Mouse (Mus musculus) forebrain, embryonic 13.5 days (tissue): ENCODE measurements around the gene Tceal9. TPM values are rescaled to one million over a fixed set of nuclear protein-coding genes. Genes with fewer than 3 reads are reported as not detected.

Experiments
- ATAC-seq: fragments of 200-750 bp; cut with Nextera tagmentation; 2 replicates; pipeline ENCODE4 v1.8.0; 2017
- H3K27ac ChIP-seq: fragments of 300-500 bp; sonication (generic); 2 replicates; pipeline ENCODE4 v1.5.1; 2015; ENCODE audit warnings: inconsistent platforms, mild to moderate bottlenecking, moderate library complexity
- H3K27me3 ChIP-seq: fragments of 300-500 bp; sonication (generic); 2 replicates; pipeline ENCODE4 v1.6.1; 2015; ENCODE audit warnings: mild to moderate bottlenecking, inconsistent platforms
- H3K36me3 ChIP-seq: fragments of 300-500 bp; sonication (generic); 2 replicates; pipeline ENCODE4 v1.6.1; 2015; ENCODE audit warnings: mild to moderate bottlenecking, inconsistent platforms; ENCODE audit not compliant: poor library complexity, severe bottlenecking
- H3K4me1 ChIP-seq: fragments of 300-500 bp; sonication (generic); 2 replicates; pipeline ENCODE4 v1.6.1; 2015; ENCODE audit warnings: inconsistent platforms
- H3K4me2 ChIP-seq: fragments of 300-500 bp; sonication (generic); 2 replicates; pipeline ENCODE4 v1.6.1; 2015; ENCODE audit warnings: inconsistent platforms, mild to moderate bottlenecking, moderate library complexity
- H3K4me3 ChIP-seq: fragments of 300-500 bp; sonication (generic); 2 replicates; pipeline ENCODE4 v1.5.1; 2015; ENCODE audit warnings: mild to moderate bottlenecking, inconsistent platforms
- H3K9ac ChIP-seq: fragments of 300-500 bp; sonication (generic); 2 replicates; pipeline ENCODE4 v1.6.1; 2015; ENCODE audit warnings: mild to moderate bottlenecking, inconsistent platforms
- H3K9me3 ChIP-seq: fragments of 300-500 bp; sonication (generic); replicated peaks from 2 replicates; pipeline ENCODE4 v1.6.1; 2016; ENCODE audit warnings: inconsistent platforms
- WGBS: fragments of 180-500 bp; shearing (Covaris S2); methylation state at CpG from one replicate; pipeline ENCODE4 v1.1.7; 2015; 5-methylcytosine and 5-hydroxymethylcytosine counted together
- polyA plus RNA-seq: library from polyadenylated mRNA; unstranded; fragments of >200 nt; fragmentation: Nextera tagmentation; extraction: Ambion mirVana; gene quantifications from 2 replicates; pipeline ENCODE4 v1.2.1, GENCODE M21; 2015

Gene Tceal9
- polyA plus RNA-seq, 1 experiment from 2014 or later, result 419 TPM

DNA sequence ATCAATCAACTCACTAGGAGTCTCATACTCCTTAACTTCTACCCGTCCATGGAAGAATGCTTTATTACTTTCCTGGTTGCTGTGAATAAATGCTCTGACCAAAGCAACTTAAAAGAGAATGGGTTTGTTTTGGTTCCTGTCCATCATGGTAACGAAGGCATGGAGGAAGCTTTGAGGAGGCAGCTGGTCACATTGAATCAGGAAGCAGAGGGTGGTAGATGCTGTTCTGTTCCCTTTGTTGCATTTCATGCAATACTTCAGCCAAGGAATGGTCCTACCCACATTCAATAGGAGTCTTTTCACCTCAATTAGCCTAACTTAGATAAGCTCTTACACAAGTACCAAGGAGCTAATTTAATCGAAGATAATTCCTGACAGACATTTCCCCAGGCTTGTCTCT lies 30.5 kb downstream of the Tceal9 start:
- Histone ChIP-seq H3K36me3 (no peaks in the 10 kb centered on the region), H3K4me2 (no peak overlapping the region), H3K27ac (no peak overlapping the region), H3K9me3 (no peaks in the 10 kb centered on the region), H3K4me1 (peaks cover 20% of the 10 kb centered on the region), H3K27me3 (peaks cover 12% of the 10 kb centered on the region; the same call in 1 of the 2 replicates), H3K9ac (no peak overlapping the region), H3K4me3 (no peak overlapping the region)
- peak; percentile 34; the same call in 1 of the 2 replicates for ATAC-seq
- WGBS, result 14% methylated on average over 3 of the region's 3 CpGs

DNA sequence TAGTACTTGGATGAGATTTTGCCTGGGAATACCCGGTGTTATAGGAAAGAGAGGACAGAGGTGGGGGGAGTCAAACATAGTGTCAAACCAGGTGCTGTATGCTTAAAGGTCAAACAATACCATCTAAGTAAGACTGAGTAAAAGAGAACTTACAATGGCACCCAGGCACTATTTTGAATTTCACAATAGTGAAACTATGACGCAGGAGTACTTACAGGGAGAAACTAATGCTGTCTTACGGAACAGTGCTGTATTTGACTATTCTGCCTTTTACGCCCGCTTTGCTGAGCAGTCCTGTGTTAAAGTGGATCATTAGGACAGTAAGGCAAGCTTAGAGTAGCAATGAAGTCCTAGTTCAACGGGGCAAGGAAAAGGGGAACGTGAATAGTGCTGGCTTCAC lies 32.7 kb downstream of the Tceal9 start:
- WGBS, result 80% methylated on average over 7 of the region's 7 CpGs
- Histone ChIP-seq H3K9me3 (no peaks in the 10 kb centered on the region), H3K9ac (no peak overlapping the region), H3K27ac (no peak overlapping the region), H3K4me1 (peaks cover 7% of the 10 kb centered on the region), H3K4me3 (no peak overlapping the region), H3K27me3 (peaks cover 12% of the 10 kb centered on the region; the same call in 1 of the 2 replicates), H3K36me3 (no peaks in the 10 kb centered on the region), H3K4me2 (no peak overlapping the region)
- no peak for ATAC-seq

- Histone ChIP-seq H3K9ac (no peak overlapping the region), H3K4me1 (peaks cover 7% of the 10 kb centered on the region), H3K27ac (no peak overlapping the region), H3K9me3 (no peaks in the 10 kb centered on the region), H3K4me2 (no peak overlapping the region), H3K36me3 (no peaks in the 10 kb centered on the region), H3K27me3 (peaks cover 12% of the 10 kb centered on the region; the same call in 1 of the 2 replicates), H3K4me3 (no peak overlapping the region)
- no peak for ATAC-seq
These were observed 33.5 kb downstream of the Tceal9 start for GRCm38 (mm10) chrX:136278401-136278800.

- 70% methylated on average over 5 of the region's 5 CpGs for WGBS
- H3K27ac ChIP-seq, result no peak overlapping the region
- H3K4me3 ChIP-seq, result no peak overlapping the region
- ATAC-seq, result peak; percentile 67; the same call in 1 of the 2 replicates
- no peak overlapping the region for H3K9ac ChIP-seq
- no peaks in the 10 kb centered on the region for H3K9me3 ChIP-seq
- H3K4me1 ChIP-seq, result peaks cover 7% of the 10 kb centered on the region
- peaks cover 12% of the 10 kb centered on the region; the same call in 1 of the 2 replicates for H3K27me3 ChIP-seq
- no peak overlapping the region for H3K4me2 ChIP-seq
- no peaks in the 10 kb centered on the region for H3K36me3 ChIP-seq
These were observed 34.5 kb downstream of the Tceal9 start for GRCm38 (mm10) chrX:136279410-136279809.

GRCm38 (mm10) chrX:136290817-136291281 lies 46.0 kb downstream of the Tceal9 start:
- Histone ChIP-seq H3K36me3 (no peaks in the 10 kb centered on the region), H3K9ac (no peak overlapping the region), H3K9me3 (no peaks in the 10 kb centered on the region), H3K4me2 (peak overlapping the region; percentile 45), H3K27me3 (no peaks in the 10 kb centered on the region), H3K4me1 (0 out of 2 replicates have a peak, but pooled peaks cover 5% of the 10 kb centered on the region), H3K4me3 (0 out of 2 replicates have a peak overlapping the region, but pooled peaks have one; percentile 6), H3K27ac (peak overlapping the region; percentile 65)
- WGBS, result 33% methylated on average over 8 of the region's 8 CpGs
- ATAC-seq, result peak; percentile 98

Other genes starting within 250 kb of the Tceal9 start
- gene Arxes1, start 211.7 kb upstream of the Tceal9 start, polyA plus RNA-seq, result 61.6 and 72.6 TPM in 2 replicates
- gene Bex2, start 176.8 kb upstream of the Tceal9 start, polyA plus RNA-seq, result 511 and 538 TPM in 2 replicates
- gene Nxf3, start 159.8 kb upstream of the Tceal9 start, polyA plus RNA-seq, result not detected in 2 replicates
- 133 and 145 TPM in 2 replicates for gene Bex4, start 106.1 kb upstream of the Tceal9 start, polyA plus RNA-seq
- gene Tceal8, start 72.7 kb upstream of the Tceal9 start, polyA plus RNA-seq, result 127 and 135 TPM in 2 replicates
- 11.0 and 13.0 TPM in 2 replicates for gene Tceal5, start 41.2 kb upstream of the Tceal9 start, polyA plus RNA-seq
- 1.3 and 1.5 TPM in 2 replicates for gene Tceal7, start 30.3 kb upstream of the Tceal9 start, polyA plus RNA-seq
- 177 and 185 TPM in 2 replicates for gene Bex1, start 29.6 kb upstream of the Tceal9 start, polyA plus RNA-seq
- 649 and 658 TPM in 2 replicates for gene Bex3, start 25.2 kb downstream of the Tceal9 start, polyA plus RNA-seq